Mouse (Mus musculus): ENCODE results near the gene Tanc2.

DNA sequence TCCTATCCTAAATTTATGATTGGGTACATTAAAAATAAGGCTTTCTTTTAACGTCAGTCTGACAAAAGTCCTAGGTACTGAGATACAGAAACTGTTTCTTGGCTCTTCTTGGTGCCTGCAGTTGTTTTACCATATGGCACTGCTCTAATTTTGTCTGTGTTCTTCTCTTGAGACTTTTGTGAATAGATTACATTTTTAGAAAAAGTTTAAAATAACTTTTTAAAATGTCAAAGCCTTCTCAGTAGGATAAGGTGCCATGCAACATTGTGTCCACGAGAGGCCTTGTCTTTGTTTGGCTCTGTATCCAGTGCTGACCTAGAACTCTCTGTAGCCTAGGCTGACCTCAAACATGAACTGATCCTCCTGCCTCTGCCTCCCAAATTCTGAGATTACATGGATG, 238.4 kb downstream of the Tanc2 start:
- no peak for TF ChIP-seq CTCF (IDR thresholded peaks at IDR 0.05; ENCODE audit: borderline replicate concordance, control insufficient read depth, extremely low read depth, insufficient read depth, low read length, poor library complexity)
- no peak for TF ChIP-seq POLR2A (IDR thresholded peaks at IDR 0.05; ENCODE audit: control insufficient read depth, extremely low read depth, insufficient read depth, low read length, poor library complexity)

Measured in thymus, adult 2 months (tissue).